Mouse (Mus musculus): ENCODE results near the gene Utrn.
"Not testable (repeated sequence)": the region's sequence is repeated elsewhere in the genome, so short reads cannot be mapped to it uniquely, and the experiment has no call there.

The Utrn gene

DNA sequence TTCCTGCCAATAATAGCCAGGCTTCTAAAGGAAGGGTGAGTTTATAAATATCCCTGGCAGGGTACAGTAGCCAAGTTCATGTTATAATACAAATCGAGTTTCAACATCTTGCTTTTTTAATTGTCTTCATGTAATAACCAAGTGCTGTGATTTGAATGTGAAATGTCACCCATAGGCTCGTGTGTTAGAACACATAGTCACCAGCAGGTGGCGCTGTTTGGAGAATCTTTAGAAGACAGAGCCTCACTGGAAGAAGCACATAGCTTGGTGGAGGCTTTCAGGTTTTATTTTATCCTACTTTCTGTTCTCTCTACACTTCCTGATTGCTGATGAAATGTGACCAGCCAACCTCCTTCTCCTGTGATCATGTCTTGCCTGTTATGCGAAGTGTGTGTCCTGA lies 207.1 kb downstream of the Utrn start:
- no peak for DNase-seq

DNA sequence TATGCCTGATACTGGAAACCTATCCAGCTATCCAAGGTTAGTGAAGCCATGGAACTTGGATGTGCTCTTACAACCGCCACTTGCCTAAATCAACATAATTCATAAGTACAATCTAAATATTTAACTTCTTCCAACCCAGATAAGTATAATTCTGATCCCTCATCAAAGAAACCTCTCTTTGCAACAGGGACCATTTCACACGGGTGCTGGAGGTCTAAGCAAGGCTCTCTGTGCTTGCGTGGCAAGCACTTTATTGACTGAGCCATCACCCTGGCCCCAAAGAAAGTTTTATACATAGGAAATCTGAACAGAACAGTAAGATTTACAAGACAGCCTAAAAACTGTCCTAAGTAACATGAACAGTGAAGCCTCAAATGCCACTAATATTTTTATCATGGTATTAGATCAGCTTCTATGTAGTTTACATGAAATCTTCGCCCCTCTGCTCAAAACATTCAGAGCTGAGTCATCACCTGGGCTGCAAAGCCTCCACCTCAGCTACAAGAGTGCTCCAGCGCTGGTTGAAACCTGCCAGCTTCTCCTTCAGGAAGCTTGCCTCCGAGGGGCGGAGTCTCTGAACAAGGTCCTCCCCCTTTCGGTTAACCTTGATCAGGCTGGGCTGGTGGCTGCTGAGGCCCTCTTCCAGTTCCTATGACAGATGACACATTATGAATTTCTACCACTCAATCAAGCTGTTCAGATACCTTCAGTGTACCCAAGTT lies 211.0 kb downstream of the Utrn start:
- DNase-seq: no peak

DNA sequence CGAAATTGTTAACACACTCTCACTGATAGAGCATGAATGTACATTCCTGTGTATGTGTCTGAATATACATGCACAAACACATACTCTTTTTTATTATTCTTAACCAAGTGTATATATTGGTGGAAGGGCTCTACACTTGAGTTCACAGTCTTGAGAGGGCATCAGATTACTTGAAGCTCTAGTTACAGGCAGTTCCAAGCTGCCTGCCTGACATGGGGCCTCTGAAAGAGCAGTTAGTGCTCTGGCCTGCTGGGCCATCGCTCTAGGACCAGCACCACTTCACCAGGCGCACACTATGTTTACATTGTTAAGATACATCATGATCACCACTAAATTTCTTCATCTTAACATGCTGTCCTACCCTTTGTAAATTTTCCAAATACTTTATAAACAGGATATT lies 216.2 kb downstream of the Utrn start:
- no peak for DNase-seq

DNA sequence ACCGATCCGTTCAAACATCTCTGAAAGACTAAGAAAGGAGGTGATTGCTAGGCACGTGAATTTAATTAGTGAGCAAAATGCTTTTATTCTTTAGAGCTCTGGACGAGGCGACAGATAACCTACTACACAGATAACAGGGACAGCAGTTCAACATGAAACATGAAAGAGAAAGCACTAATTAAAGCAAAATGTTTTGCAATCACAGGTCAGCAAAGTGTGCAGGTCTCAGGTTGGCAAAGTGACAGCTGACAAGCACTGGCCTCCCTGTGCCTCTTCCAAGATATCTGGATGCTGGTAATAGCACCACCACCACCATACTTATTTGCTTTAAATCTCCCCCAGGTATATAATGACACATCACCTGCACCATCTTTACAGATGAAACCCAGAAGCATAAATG lies 223.0 kb downstream of the Utrn start:
- no peak for DNase-seq

DNA sequence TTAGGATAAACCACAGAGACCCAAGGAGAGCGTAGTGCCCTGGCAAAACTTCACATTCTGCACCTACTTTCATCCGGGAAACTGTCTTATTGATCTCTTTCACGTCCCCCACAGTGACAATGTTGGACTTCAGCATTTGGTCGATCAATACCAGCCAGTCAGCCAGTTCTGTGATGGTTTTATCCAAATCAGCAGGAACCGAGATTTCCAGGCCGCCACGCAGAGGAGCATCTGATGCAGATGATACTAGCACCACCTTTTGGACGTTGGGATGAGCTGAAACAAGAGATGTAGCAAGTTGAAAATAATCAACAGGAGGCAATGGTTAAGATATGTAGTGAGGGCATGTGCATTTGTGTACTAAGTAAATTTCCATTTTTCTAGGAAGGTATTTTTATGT lies 225.8 kb downstream of the Utrn start:
- DNase-seq: no peak

DNA sequence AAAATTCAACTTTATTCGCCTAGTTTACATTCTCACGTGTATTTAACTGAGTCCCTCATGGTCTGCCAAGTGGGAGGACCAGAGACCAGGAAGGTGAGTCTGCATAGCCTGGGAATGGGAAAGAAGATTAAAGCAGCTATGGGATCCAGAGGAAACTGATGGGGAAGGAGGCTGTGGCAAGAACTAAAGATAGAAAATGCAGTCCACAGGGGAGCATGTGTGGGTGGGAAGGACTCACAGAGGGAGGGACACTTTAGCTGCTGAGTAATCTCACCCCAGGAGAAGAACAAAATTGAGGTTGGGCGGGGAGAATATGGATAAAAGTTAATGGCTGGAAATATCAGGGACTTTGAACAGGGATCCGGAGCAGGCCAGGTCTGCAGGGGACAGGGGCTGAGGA lies 229.5 kb downstream of the Utrn start:
- DNase-seq: no peak

DNA sequence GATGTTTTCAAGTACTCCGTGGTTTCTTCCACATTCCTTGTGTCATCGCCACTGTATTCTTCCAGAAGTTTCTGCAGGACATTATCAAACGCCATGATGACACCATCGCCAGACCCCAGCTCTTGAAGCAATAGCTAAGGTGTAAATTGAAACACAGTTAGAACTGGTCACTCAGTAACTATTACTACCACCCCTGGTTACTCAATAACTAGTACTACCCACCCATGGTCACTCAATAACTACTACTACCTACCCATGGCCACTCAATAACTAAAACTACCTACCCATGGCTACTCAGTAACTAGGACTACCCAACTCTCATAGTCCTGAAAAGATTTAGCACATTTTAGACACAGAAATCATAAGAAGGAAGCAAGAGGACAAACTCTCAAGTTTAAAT lies 235.2 kb downstream of the Utrn start:
- no peak for DNase-seq

DNA sequence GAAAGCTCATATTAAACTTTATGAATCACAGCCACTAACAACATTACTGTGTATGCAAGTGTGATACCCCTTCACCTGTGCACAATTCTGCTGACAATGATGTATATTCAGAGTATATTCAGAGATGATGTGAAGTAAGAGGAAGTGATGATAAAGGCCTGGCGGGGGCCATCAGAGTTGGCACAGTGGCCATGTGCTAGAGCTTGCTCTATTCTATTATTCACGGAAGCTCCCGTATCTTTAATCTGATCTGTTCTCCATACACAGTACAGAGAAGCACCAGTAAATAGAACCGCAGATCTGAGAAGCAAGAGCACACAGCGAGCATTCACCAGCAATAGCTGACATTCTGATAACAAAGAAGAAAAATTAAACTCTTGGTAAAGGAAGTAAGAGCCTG lies 238.2 kb downstream of the Utrn start:
- DNase-seq: no peak

DNA sequence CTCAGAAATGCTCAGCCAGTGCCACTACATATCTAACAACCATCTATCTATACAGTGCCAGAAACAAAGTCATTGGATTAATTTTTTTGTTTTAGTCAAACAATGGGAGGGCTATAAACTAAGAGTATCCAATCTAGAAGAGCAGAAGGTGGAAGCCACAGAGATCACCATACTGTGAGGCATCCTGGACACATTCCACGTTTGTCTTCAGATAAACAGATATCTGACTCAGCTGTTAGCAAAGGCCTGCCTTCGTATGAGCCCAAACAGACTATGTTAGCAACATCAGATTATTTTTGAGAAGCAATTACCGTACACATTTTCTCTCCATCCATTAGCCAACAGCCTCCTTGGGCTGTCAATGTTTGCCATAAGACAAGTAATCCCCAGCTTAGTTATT lies 250.8 kb downstream of the Utrn start:
- DNase-seq: no peak

DNA sequence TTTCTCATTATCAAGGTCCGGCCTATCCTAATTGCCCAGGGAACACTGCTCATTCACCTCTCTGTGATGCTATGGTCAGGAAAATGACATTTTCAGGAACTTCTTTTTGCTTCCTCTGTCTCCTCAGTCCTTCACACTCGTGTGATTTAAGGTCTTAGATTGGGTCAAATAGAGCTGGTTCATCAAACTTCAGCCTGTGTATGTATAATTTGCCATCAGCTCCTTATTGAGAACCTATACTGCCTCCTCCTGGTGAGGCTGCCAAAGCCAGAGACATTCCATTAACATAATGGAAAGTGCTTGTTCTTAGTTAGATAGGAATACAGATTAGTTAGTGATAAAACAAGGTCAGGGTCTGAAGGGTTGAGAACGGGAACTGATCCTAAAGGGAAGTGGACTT lies 253.4 kb downstream of the Utrn start:
- DNase-seq: no peak

DNA sequence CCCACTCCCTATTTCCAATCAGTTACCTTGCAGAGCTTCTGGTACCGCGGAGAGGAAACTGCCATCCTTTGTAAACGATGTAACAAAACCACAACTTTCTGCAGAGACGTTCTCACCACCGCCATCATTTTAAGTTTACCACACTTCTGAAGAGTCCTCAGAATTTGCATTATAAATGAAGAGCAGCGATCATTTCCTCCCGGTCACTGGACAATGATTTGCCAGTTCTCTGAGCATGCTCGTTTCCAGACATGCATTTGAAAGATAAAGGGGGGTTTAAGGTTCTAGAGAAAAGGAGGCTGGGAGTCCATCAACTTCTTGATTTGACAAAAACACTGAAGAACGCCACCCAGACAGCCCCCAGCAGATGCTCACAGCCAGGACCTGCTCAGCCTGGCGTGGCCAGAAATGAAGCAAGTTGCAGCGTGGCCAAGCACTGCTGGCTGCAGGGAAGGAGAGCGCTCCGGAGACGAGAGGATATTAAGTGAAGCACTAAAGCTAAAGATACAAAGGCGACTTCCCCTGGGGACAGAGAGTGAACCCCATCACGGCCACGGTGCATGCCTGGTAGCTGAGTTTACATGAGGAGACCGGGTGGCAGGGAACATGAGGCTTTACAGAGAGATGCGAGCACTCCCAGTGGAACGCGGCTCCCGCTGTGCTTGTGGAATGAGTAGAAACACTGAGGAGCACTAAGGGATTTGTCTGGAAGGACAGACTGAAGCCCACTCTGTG lies 254.5 kb downstream of the Utrn start:
- DNase-seq: no peak

DNA sequence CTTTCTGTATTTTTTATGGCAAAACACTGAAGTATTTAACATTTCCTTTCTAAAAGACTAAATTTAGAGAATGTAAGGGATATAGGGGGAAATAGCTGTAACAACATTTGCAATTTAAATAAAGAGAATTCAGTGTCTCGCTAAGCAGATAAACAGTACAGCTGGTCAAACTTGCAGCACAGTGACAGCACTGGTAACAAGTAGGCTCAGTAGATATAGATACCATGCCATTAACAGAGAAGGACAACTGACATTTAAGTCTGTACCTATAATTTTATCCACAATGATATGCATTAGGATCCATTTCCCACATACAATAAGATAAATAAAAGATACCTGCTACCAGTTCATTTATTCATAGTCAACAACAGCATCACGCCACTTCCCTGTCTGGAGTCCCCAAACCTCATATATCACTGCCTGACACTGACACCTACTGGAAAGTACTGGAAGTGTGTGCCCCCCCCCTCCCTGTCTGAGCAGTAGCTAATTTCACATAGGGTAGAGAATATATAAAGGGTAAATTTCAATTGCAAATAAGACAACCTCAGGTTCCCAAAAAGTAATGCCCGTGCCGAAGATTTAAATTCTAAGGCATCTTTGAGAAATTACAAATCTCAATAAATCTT lies 256.8 kb downstream of the Utrn start:
- peak in 1 of 2 experiments; percentile 16 for DNase-seq

DNA sequence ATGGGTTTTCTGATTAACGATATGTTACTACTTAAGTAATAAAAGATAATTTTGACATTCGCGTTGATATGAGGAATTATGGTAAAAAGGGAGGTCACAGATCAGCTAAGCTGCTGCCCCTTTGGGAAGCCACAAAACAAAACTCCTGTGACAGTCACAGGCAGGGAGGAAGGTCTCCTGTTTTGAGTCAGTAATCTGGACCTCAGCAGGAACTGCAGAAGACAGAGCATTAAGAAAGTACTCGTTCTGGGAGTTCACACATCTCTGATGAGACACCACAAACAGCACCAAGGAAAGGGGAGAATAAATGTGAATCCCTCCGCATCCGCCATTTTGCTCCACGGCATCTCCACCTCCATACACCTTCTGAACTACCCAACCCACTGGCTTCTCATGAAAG lies 259.3 kb downstream of the Utrn start:
- no peak for DNase-seq

DNA sequence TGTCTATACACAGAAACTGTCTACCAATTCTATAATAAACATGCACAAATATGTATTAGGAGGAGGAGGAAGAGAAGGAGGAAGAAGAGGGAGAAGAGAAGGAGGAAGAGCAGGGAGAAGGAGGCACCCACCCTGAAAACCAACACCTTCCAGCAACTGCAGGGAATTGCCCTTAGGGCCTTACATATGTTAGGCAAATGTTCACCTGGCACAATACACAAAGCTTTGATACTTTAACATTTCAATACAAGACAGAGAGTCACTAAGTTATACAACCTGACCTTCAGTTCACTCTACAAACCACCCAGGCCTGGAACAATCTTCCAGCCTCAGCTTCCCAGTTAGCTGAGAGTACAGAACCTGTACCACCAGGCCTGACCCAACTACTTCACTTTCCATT lies 260.5 kb downstream of the Utrn start:
- no peak for DNase-seq

DNA sequence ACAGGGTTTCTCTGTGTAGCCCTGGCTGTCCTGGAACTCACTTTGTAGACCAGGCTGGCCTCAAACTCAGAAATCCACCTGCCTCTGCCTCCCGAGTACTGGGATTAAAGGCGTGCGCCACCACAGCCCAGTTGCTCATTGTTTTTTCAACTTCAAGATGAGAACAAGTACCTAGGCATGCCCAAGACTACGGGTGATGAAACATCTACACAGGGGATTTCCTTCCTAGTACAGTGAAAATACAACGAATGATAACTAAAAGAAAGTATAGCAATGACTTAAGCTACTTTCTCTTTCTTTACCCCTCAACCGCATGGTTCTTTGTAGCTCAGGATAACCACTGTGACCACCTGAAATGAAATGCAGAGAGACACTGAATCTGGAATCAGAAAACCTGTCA lies 262.0 kb downstream of the Utrn start:
- not testable (repeated sequence) for DNase-seq

DNA sequence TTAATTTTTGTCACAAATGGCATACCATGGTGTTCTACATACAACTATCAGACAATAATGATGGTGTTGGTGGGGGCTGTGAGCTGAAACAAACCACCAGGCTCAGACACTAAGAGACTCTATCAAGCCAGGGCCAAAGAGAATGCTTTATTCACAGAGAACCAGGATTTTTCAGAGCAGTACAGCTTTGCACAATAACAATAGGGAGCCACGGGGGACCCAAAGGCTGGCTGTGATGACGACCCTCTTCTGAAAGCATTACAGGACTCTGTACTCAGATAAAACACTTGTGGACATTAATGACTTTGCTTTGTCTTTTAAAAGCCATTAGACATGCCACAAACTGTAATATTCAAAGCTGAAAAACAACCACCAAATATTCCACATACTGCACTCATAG lies 273.8 kb downstream of the Utrn start:
- DNase-seq: no peak

DNA sequence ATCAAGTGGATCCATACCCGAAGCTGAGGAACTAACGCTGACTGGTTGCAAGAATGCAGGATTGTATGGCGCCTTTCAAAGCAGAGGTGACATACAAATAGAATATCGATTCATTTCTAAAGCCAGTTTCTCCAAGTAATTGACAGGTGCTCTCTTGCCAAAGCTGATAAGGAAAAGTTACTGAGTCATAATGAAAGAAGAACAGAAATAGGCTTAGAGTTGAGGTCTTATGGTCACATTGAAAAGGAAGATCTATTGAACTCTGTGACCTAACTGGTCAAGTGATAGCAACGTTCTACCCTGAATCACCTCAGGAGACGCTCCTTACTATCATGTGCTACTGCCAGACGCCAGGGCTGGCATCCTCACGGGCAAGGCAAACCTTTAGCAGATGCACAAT lies 274.2 kb downstream of the Utrn start:
- DNase-seq: no peak

DNA sequence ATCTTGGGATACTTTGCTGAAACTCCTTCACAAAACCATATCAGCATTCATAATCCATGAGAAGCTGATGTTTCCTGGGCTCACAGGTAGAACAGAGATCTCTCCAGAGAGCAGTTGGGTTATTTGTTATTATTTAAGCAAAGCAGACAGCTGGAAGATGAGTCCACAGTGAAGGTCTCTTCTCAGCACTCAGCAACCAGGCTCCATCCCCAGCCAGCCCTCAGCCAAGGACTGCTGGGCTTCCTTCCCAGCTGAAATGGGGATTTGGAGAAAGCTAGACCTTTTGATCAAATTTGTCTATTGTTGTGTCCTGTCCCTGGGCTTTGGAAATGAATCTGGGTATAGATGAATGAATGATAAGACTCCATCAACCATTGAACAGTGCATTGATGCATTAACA lies 276.1 kb downstream of the Utrn start:
- no peak for DNase-seq

DNA sequence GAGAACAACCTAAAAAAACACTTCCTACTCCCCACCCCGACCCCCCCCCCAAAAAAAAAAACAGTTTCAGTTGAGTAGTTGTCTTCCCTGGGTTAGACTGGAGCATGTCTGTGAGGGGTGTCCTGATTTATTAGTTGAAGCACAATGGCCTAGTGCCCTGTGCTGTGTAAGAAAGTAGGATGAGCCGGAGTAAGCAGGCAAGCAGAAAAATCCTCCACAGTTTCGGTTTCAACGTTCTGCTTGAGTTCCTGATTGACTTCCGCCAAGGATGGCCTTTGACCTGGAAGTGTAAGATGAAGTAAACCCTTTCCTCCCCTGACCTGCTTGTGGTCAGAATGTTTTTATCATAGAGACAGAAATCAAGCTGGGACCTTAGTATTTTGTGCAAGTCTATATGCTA lies 277.2 kb downstream of the Utrn start:
- no peak for DNase-seq

DNA sequence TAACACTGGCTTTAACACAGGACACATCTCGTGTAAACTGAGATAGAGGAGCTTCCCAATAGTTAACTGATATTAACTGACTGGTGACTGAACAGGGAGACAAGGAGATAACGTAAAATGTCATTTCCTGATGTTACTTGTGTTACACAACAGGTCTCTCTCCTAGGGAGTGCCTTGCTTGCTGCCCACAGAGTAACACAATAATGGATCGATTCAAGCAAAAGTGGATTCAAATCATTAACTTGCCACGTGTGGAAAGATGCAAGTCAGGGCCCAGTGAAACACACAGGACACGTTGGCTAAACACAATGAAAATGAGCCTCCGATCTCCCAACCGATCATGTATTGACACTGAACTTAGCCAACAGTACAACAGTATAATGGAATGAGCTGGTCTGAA lies 281.1 kb downstream of the Utrn start:
- DNase-seq: no peak

DNA sequence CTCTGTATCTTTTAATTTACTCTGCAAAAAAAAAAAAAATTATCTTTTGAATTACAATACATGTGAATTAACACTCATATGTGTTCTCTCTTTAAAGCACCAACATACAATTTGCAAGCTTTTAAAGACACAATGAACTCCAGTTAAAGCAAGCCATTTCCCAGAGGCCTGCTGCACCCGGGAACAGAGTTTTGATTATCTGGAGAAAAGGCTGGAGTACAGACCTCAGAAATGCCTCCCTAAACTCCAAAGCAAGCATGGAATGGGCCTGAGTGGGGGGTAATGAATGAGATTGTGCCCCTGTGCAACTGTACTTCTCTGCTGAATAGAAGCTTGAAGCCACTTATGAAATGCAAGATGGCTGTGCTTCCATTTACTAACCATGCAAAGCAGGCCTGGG lies 281.8 kb downstream of the Utrn start:
- no peak for DNase-seq

DNA sequence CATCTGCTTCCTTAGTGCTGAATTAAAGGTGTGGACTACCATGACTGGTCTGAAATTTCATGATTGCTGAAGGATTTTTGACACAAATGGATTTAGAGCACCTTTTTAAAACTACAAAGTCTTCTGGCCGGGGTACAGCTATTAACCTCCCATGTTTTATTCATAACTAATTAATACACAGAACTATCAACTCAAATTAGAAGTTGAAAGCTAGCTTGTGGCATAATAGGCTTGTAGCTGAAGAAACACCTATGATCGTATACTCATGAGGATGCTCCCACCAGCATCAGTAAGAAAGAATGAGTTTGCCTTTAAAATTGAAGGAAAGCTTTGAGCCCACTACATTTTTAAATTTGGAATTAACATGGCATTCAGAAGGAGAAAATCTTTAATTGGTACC lies 282.3 kb downstream of the Utrn start:
- no peak for DNase-seq

DNA sequence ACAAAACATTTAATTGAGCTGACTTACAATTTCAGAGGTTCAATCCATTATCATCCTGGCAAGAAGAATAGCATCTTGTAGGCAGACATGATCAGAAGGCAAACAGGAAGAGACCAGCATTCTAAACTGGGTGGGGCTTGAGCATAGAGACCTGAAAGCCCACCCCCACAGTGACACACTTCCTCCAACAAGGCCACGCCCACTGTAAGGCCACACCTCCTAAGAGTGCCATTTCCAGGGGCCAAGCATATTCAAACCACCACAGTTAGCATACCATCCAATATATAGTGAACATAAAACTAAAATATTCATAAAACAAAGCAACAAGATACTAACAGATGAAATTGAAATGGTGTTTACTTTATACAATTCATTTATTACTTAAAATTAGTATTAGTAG lies 283.0 kb downstream of the Utrn start:
- DNase-seq: no peak

DNA sequence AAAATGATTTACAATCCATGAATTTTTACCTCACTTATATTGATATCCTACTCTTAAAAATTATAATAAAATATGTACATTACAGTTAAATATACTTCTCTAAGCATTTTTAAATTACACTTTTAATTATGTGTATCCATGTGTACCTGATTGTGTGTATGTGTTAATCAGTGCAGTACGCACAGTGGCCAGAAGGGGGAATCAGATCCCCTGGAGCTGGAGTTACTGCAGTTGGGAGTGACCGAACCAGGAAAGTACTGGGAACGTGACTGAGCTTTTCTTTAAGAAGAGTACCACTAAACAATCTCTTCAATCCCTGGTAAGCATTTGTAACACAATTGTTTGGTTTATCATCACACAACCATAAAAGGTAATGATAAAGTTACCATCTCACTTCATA lies 285.7 kb downstream of the Utrn start:
- DNase-seq: no peak
